Mouse (Mus musculus) embryonic fibroblast, embryonic 13.5 days (primary cell): Measurements from ENCODE around the gene Shank2. TPM values are rescaled to one million over a fixed set of nuclear protein-coding genes. Genes with fewer than 3 reads are reported as not detected.

Experiments
- H3K27ac ChIP-seq: 2 replicates; pipeline ENCODE4 v1.5.1; 2012; ENCODE audit warnings: low read length, control low read depth, inconsistent platforms; ENCODE audit not compliant: insufficient read depth
- H3K4me1 ChIP-seq: 2 replicates; pipeline ENCODE4 v1.6.1; 2011; ENCODE audit warnings: low read length; ENCODE audit not compliant: control insufficient read depth, insufficient read depth
- H3K4me3 ChIP-seq: 2 replicates; pipeline ENCODE4 v1.5.1; 2011; ENCODE audit warnings: mild to moderate bottlenecking, control low read depth, low read length; ENCODE audit not compliant: insufficient read depth
- CTCF ChIP-seq: IDR thresholded peaks from 2 replicates; pipeline ENCODE4 v1.5.1; 2011; ENCODE audit warnings: mild to moderate bottlenecking, control low read depth, low read length, moderate library complexity, borderline replicate concordance; ENCODE audit not compliant: insufficient read depth
- POLR2A ChIP-seq: IDR thresholded peaks from 2 replicates; pipeline ENCODE4 v1.6.1; 2011; ENCODE audit warnings: low read depth, mild to moderate bottlenecking, control low read depth, low read length, moderate library complexity
- polyA plus RNA-seq: library from polyadenylated mRNA; stranded (reverse); fragments of >200 nt; gene quantifications from 2 replicates; pipeline ENCODE4 v1.2.4, GENCODE M21; 2011; ENCODE audit warnings: low read depth; ENCODE audit not compliant: missing spikeins, insufficient read length

The Shank2 gene
- polyA plus RNA-seq, 1 experiment: 1.6 TPM

GRCm38 (mm10) chr7:144438811-144439210, 437.1 kb downstream of the Shank2 start:
- no peak for TF ChIP-seq POLR2A
- no peak for TF ChIP-seq CTCF

GRCm38 (mm10) chr7:144441466-144441865, 439.7 kb downstream of the Shank2 start:
- Histone ChIP-seq H3K4me1 (no peaks in the 10 kb centered on the region), H3K27ac (no peak overlapping the region), H3K4me3 (no peak overlapping the region)
- TF ChIP-seq POLR2A: no peak
- no peak for TF ChIP-seq CTCF

More at GRCm38 (mm10) chr7:144438811-144439210, 437.1 kb downstream of the Shank2 start:
- H3K27ac ChIP-seq: no peak overlapping the region
- H3K4me3 ChIP-seq: no peak overlapping the region
- no peaks in the 10 kb centered on the region for H3K4me1 ChIP-seq

GRCm38 (mm10) chr7:144441976-144442375, 440.2 kb downstream of the Shank2 start:
- TF ChIP-seq CTCF: no peak
- TF ChIP-seq POLR2A: no peak
- Histone ChIP-seq H3K27ac (no peak overlapping the region), H3K4me1 (no peaks in the 10 kb centered on the region), H3K4me3 (no peak overlapping the region)

- no peak overlapping the region for H3K4me3 ChIP-seq
- TF ChIP-seq CTCF (no peak), POLR2A (no peak)
- H3K27ac ChIP-seq: no peak overlapping the region
- H3K4me1 ChIP-seq: no peaks in the 10 kb centered on the region; the same call in 1 of the 2 replicates
These were observed 443.1 kb downstream of the Shank2 start for GRCm38 (mm10) chr7:144444788-144445187.

- TF ChIP-seq POLR2A (no peak), CTCF (no peak)
- no peaks in the 10 kb centered on the region; the same call in 1 of the 2 replicates for H3K4me1 ChIP-seq
- no peak overlapping the region for H3K27ac ChIP-seq
- H3K4me3 ChIP-seq: no peak overlapping the region
These were observed 445.4 kb downstream of the Shank2 start for GRCm38 (mm10) chr7:144447146-144447545.

- TF ChIP-seq POLR2A (no peak), CTCF (no peak)
- Histone ChIP-seq H3K27ac (no peak overlapping the region), H3K4me1 (no peaks in the 10 kb centered on the region; the same call in 1 of the 2 replicates), H3K4me3 (no peak overlapping the region)
These were observed 446.5 kb downstream of the Shank2 start for GRCm38 (mm10) chr7:144448186-144448585.

- no peak for TF ChIP-seq CTCF
- no peak for TF ChIP-seq POLR2A
- Histone ChIP-seq H3K4me3 (no peak overlapping the region), H3K4me1 (no peaks in the 10 kb centered on the region; the same call in 1 of the 2 replicates), H3K27ac (no peak overlapping the region)
These were observed 448.2 kb downstream of the Shank2 start for GRCm38 (mm10) chr7:144449637-144450570.

GRCm38 (mm10) chr7:144450661-144451060, 448.9 kb downstream of the Shank2 start:
- no peak overlapping the region for H3K4me3 ChIP-seq
- no peak overlapping the region for H3K27ac ChIP-seq
- H3K4me1 ChIP-seq: no peaks in the 10 kb centered on the region; the same call in 1 of the 2 replicates
- TF ChIP-seq POLR2A: no peak
- TF ChIP-seq CTCF: no peak

- TF ChIP-seq CTCF: no peak
- Histone ChIP-seq H3K27ac (no peak overlapping the region), H3K4me3 (no peak overlapping the region), H3K4me1 (0 out of 2 replicates have a peak, but pooled peaks cover 4% of the 10 kb centered on the region)
These were observed 457.2 kb downstream of the Shank2 start for GRCm38 (mm10) chr7:144458881-144459280.
